Mouse (Mus musculus) embryo, embryonic 10 days (tissue): ENCODE data around the gene Ltb4r1.

Source experiments
- DNase-seq: peaks from one replicate; pipeline ENCODE4 v3.0.0-alpha.2; 2015; ENCODE audit warnings: low spot score

Gene Ltb4r1

DNA sequence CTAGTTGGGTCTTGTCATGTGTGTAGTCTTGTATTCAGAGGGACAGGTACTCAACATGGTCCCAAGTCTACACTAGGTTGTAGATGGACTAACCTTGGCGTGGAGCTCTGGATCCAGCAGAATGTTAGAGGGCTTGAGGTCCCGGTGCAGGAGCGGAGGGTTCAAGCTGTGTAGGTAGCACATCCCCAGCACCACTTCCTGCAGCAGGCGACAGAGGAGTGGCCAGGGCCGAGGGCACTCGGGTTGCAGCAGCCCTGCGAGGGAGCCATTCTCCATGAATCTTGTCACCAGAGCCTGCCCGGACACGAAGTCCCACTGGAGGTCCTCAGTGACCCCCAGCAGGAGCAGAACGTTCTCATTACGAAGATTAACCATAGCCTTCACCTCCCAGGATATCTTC lies 22.0 kb downstream of the Ltb4r1 start:
- DNase-seq: no peak

- DNase-seq: no peak
Measured at GRCm38 (mm10) chr14:55788256-55789050, 22.7 kb downstream of the Ltb4r1 start, which contains the start of gene Ripk3. TSS of gene Ripk3 (minus strand) at chr14:55788865.

- no peak for DNase-seq
Measured at GRCm38 (mm10) chr14:55793461-55793860, 27.7 kb downstream of the Ltb4r1 start.

- no peak for DNase-seq
Measured at GRCm38 (mm10) chr14:55793946-55794345, 28.2 kb downstream of the Ltb4r1 start.

DNA sequence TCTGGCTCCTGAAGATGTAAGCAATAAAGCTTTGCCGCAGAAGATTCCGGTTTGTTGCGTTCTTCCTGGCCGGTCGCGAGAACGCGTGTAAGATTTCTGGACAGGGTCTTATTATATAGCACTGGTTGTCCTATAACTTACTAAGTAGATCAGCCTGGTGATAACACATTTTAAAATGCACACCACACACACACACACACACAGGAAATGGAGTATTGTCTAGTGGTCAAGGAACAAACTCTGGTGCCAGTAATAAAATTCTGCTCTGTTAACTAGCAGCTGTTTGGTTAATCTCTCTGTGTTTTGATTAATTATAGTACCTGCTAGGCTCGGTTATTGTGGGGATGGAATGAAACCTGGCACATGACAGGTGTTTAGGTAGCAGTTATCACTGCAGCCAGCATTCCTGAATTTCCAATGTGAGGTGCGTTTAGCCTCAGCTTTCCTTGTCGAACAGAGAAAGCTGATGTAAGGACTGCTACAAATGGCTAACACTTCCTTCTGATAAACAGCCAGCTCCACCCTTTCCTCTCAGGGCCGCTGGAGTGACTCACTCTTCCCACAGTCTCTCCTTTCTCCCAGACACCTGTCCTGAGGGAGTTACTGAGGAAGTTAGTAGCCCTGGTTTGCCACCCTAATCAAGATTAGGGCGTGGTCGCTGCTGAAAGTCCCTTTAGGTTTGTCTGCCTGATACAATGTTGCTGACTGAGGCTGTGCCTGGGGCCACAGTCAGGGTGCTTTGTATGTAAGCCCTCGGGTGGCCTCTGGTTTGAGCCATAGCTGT lies 29.8 kb downstream of the Ltb4r1 start:
- DNase-seq: no peak

GRCm38 (mm10) chr14:55814885-55815284 lies 49.1 kb downstream of the Ltb4r1 start:
- peak; percentile 91 for DNase-seq

DNA sequence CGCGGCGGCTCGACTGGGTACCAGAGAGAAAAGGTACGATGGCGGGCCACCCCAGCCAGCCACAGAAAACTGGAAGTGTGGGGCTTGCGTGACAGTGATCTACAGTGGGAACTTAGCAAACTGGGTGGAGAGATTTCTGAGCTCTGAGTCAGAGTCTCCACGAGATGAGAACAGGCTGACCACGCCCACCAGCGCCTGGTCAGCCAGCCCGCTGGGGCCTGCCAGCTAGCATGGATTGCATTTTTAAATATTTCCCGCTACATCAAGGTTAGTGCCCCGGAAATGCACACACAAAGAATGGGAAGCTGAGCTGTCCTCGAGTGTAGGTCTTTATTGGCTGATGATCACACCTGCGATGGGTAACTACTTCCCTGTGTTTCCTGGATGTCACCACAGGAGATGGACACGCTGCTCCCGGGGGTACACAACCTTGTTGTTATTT lies 49.6 kb downstream of the Ltb4r1 start:
- peak; percentile 67 for DNase-seq
